Mouse (Mus musculus): ENCODE data around the gene Dlg2. TPM values are rescaled to one million over a fixed set of nuclear protein-coding genes. Genes with fewer than 3 reads are reported as not detected.

Dlg2 gene
- polyA plus RNA-seq, 1 experiment from 2014 or later: 7.2 TPM

DNA sequence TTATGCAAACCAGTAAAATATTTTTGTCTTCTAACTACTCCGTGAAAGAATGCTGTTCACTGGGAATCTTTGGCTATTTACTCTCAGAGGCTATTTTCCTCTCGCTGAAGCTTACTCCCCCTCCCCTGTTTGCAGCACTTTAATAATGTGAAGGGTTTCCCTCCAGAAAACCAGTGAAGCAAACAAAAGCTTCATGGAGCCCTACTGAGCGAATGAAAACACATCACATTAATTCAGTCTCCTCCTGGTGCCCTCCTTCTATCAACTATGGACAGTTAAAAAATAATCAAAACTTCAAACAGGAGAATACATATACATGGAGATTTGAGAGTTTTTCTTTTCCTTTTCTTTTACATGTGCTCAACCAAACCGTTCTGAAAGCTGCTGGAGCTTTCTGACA is 1330.2 kb downstream of the Dlg2 start:
- 38% methylated on average over 4 of the region's 4 CpGs for WGBS
- no peak for ATAC-seq (ENCODE audit: insufficient number of reproducible peaks, low FRiP score, low TSS enrichment, low read depth)
- Histone ChIP-seq H3K9me3 (replicated peaks) (no peaks in the 10 kb centered on the region), H3K27me3 (no peaks in the 10 kb centered on the region), H3K9ac (no peak overlapping the region), H3K4me2 (replicated peaks) (no peak overlapping the region), H3K4me1 (no peaks in the 10 kb centered on the region), H3K4me3 (replicated peaks) (no peak overlapping the region), H3K36me3 (no peaks in the 10 kb centered on the region), H3K27ac (replicated peaks) (no peak overlapping the region)

DNA sequence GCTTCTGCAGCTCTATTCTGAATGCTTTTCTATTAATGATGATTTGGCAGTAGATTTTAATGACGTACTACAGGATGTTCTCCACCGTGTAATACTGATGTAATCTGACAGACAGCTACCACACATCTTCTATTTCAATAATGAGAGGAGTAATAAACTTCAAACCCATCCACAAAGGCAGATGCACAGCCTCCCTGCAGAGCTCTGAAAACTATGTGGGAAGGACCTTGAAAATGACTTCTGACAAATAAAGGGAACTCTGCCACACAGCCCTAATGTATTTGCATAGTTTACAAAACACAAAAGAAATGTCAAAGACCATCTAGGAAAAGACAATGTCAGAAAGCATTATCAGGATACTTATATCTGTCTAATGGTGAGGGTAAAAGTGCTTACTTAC is 1334.3 kb downstream of the Dlg2 start:
- Histone ChIP-seq H3K4me1 (no peaks in the 10 kb centered on the region), H3K9ac (no peak overlapping the region), H3K9me3 (replicated peaks) (no peaks in the 10 kb centered on the region), H3K27me3 (no peaks in the 10 kb centered on the region), H3K4me3 (replicated peaks) (no peak overlapping the region), H3K36me3 (no peaks in the 10 kb centered on the region), H3K27ac (replicated peaks) (no peak overlapping the region), H3K4me2 (replicated peaks) (no peak overlapping the region)
- 55% methylated on average over 2 of the region's 2 CpGs for WGBS
- no peak for ATAC-seq (ENCODE audit: insufficient number of reproducible peaks, low FRiP score, low TSS enrichment, low read depth)

GRCm38 (mm10) chr7:91818004-91818403 is 1341.5 kb downstream of the Dlg2 start:
- 24% methylated on average over 1 of the region's 1 CpGs for WGBS
- Histone ChIP-seq H3K4me3 (replicated peaks) (no peak overlapping the region), H3K9ac (no peak overlapping the region)

GRCm38 (mm10) chr7:91832207-91832606 is 1355.7 kb downstream of the Dlg2 start:
- no peaks in the 10 kb centered on the region for H3K9me3 ChIP-seq (replicated peaks)
- no peak for ATAC-seq (ENCODE audit: insufficient number of reproducible peaks, low FRiP score, low TSS enrichment, low read depth)
- no peak overlapping the region for H3K4me3 ChIP-seq (replicated peaks)
- H3K27me3 ChIP-seq: no peaks in the 10 kb centered on the region
- no peaks in the 10 kb centered on the region for H3K36me3 ChIP-seq
- H3K4me1 ChIP-seq: no peaks in the 10 kb centered on the region
- WGBS: 63% methylated on average over 5 of the region's 5 CpGs
- H3K9ac ChIP-seq: no peak overlapping the region
- no peak overlapping the region for H3K27ac ChIP-seq (replicated peaks)
- H3K4me2 ChIP-seq (replicated peaks): no peak overlapping the region

More at GRCm38 (mm10) chr7:91818004-91818403, 1341.5 kb downstream of the Dlg2 start:
- Histone ChIP-seq H3K4me1 (no peaks in the 10 kb centered on the region), H3K9me3 (replicated peaks) (no peaks in the 10 kb centered on the region), H3K36me3 (no peaks in the 10 kb centered on the region), H3K27ac (replicated peaks) (no peak overlapping the region), H3K27me3 (no peaks in the 10 kb centered on the region), H3K4me2 (replicated peaks) (no peak overlapping the region)
- ATAC-seq (ENCODE audit: insufficient number of reproducible peaks, low FRiP score, low TSS enrichment, low read depth): no peak

DNA sequence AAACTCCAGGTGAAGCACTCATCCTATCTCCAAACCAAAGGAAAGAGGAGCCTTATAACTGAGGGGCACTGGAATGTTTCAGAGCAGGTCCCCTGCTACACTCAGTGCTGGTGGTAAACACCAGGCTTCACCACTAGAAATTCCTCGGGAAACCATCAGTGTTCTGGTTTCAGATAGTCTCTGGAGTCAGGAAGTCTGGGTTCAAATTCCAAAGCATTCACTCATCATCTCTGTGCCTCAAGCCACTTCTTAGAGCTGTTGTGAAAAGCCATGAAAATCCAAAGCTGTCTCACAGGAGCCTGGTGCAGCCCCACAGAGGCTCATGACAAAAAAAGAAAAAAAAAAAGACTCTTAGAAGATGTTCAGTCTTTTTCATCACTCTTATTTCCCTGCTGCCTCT is 1369.3 kb downstream of the Dlg2 start:
- Histone ChIP-seq H3K4me2 (replicated peaks) (no peak overlapping the region), H3K9me3 (replicated peaks) (no peaks in the 10 kb centered on the region), H3K27ac (replicated peaks) (no peak overlapping the region), H3K4me1 (no peaks in the 10 kb centered on the region), H3K36me3 (no peaks in the 10 kb centered on the region), H3K9ac (no peak overlapping the region), H3K27me3 (no peaks in the 10 kb centered on the region), H3K4me3 (replicated peaks) (no peak overlapping the region)
- ATAC-seq (ENCODE audit: insufficient number of reproducible peaks, low FRiP score, low TSS enrichment, low read depth): no peak
- WGBS: 14% methylated on average over 1 of the region's 1 CpGs

DNA sequence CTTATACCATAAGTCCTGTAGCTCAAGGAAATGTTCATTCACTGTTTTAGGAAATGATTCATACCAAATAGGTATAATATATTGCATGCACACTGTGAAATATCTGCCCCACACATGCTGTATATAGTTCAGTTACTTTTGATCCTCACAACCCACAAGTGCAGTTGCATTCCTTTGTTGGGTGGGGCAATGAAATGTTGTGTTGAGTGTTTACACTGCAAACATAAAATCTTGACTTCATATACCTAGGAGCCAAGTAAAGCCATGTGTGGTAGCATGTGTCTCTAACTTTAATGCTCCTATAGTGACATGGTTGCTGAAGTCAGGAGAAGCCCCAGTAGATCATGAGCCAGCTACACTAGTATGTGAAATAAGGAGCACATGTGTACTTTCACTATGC is 1372.9 kb downstream of the Dlg2 start:
- Histone ChIP-seq H3K9me3 (replicated peaks) (no peaks in the 10 kb centered on the region), H3K27ac (replicated peaks) (no peak overlapping the region), H3K4me1 (no peaks in the 10 kb centered on the region), H3K27me3 (no peaks in the 10 kb centered on the region), H3K36me3 (no peaks in the 10 kb centered on the region), H3K4me2 (replicated peaks) (no peak overlapping the region), H3K4me3 (replicated peaks) (no peak overlapping the region), H3K9ac (no peak overlapping the region)
- ATAC-seq (ENCODE audit: insufficient number of reproducible peaks, low FRiP score, low TSS enrichment, low read depth): no peak

DNA sequence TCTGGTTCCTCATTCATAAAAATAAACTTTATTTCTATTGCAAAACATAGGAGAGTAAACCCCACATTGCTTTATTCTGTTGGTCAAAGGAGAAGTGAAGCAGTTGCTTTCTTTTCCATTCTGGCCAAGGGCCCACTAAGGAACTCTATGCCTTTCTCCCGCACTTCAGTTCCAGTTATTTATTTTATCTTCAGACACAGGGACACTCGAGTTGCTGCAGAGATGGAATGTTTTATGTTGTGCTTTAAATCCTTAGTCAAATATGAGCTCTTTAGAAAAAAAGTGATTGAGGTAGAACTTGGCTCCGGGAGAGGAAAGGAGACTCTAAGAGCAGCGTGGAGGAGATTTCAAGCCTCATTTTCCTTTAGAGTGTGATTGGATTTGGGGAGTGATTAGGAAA is 1377.2 kb downstream of the Dlg2 start:
- no peak overlapping the region for H3K4me3 ChIP-seq (replicated peaks)
- H3K27ac ChIP-seq (replicated peaks): no peak overlapping the region
- no peak overlapping the region for H3K9ac ChIP-seq
- WGBS: 56% methylated on average over 4 of the region's 4 CpGs
- H3K36me3 ChIP-seq: no peaks in the 10 kb centered on the region
- H3K4me1 ChIP-seq: no peaks in the 10 kb centered on the region
- H3K9me3 ChIP-seq (replicated peaks): no peaks in the 10 kb centered on the region
- H3K27me3 ChIP-seq: no peaks in the 10 kb centered on the region
- ATAC-seq (ENCODE audit: insufficient number of reproducible peaks, low FRiP score, low TSS enrichment, low read depth): no peak
- no peak overlapping the region for H3K4me2 ChIP-seq (replicated peaks)

- no peaks in the 10 kb centered on the region for H3K27me3 ChIP-seq
- 76% methylated on average over 2 of the region's 2 CpGs for WGBS
Observed at GRCm38 (mm10) chr7:91856931-91857330, 1380.5 kb downstream of the Dlg2 start.

DNA sequence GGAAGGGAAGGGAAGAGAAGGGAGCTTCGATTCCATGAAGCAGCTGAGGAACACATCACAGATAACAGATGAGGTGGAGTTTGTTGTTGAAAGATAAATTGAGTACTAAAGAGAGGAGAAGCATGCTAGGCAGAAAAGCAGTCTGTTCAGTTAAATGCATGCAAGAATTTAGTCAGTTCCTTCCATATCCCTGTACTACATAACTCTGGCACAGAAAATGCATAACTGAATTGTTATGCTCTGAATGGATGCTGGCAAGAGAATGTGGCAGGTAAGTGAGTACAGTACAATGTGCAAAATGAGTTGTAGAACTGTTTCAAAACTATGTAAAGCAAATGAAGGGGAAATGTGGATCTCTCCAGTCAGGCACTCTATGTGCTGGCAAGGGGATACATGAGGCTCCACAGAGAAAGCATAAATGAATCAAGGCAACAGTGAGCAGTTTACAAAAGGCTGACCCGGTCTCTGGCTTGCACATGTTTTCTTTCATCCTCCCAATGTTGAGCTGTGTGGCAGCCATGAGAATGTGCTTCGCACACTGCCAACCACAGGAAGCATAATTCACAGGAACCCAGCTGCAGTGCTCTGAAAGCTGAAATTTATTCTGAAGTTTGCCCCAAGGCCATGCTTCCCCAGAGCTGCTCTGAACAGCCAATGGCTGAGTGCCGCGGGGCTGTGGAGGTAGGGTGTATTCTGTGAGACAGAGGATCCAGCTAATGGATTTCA is 1386.5 kb downstream of the Dlg2 start:
- 33% methylated on average over 5 of the region's 5 CpGs for WGBS
- ATAC-seq (ENCODE audit: insufficient number of reproducible peaks, low FRiP score, low TSS enrichment, low read depth): peak; percentile 72; the same call in 1 of the 2 replicates
- no peaks in the 10 kb centered on the region for H3K4me1 ChIP-seq
- H3K36me3 ChIP-seq: no peaks in the 10 kb centered on the region
- peak overlapping the region; percentile 58 for H3K27ac ChIP-seq (replicated peaks)
- no peaks in the 10 kb centered on the region for H3K9me3 ChIP-seq (replicated peaks)
- H3K27me3 ChIP-seq: no peaks in the 10 kb centered on the region
- H3K9ac ChIP-seq: no peak overlapping the region
- no peak overlapping the region for H3K4me2 ChIP-seq (replicated peaks)
- no peak overlapping the region for H3K4me3 ChIP-seq (replicated peaks)

More at GRCm38 (mm10) chr7:91856931-91857330, 1380.5 kb downstream of the Dlg2 start:
- no peaks in the 10 kb centered on the region for H3K36me3 ChIP-seq
- H3K4me1 ChIP-seq: no peaks in the 10 kb centered on the region
- no peak overlapping the region for H3K9ac ChIP-seq
- H3K4me3 ChIP-seq (replicated peaks): no peak overlapping the region
- no peak overlapping the region for H3K4me2 ChIP-seq (replicated peaks)
- H3K27ac ChIP-seq (replicated peaks): no peak overlapping the region
- no peak for ATAC-seq (ENCODE audit: insufficient number of reproducible peaks, low FRiP score, low TSS enrichment, low read depth)
- H3K9me3 ChIP-seq (replicated peaks): no peaks in the 10 kb centered on the region

DNA sequence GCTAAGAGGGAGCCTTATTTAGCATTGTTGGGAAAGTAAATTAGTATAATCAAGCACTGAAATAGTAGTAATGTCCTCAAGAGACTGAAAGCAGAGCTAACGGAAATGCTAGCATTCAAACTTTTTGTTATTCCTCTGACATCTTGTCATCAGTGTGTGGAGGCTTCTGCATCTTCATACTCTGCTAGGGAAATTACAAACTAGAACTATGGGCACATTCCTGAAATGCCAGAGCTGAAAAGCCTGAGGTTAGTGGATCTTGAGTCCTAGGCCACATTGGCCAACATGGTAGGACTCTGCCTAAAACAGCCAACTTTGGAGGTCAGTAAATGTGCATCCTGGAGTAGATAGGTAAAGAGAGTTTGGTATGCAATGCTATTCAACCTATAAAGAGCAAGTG is 1392.4 kb downstream of the Dlg2 start:
- WGBS: 39% methylated on average over 1 of the region's 1 CpGs
- no peaks in the 10 kb centered on the region for H3K36me3 ChIP-seq
- ATAC-seq (ENCODE audit: insufficient number of reproducible peaks, low FRiP score, low TSS enrichment, low read depth): no peak
- H3K27me3 ChIP-seq: no peaks in the 10 kb centered on the region
- H3K4me3 ChIP-seq (replicated peaks): no peak overlapping the region
- no peaks in the 10 kb centered on the region for H3K4me1 ChIP-seq
- no peak overlapping the region for H3K27ac ChIP-seq (replicated peaks)
- no peak overlapping the region for H3K4me2 ChIP-seq (replicated peaks)
- H3K9me3 ChIP-seq (replicated peaks): no peaks in the 10 kb centered on the region
- no peak overlapping the region for H3K9ac ChIP-seq

GRCm38 (mm10) chr7:91876831-91877230 is 1400.4 kb downstream of the Dlg2 start:
- H3K9ac ChIP-seq: no peak overlapping the region
- H3K27me3 ChIP-seq: no peaks in the 10 kb centered on the region
- 63% methylated on average over 1 of the region's 1 CpGs for WGBS
- H3K9me3 ChIP-seq (replicated peaks): no peaks in the 10 kb centered on the region
- no peak overlapping the region for H3K4me3 ChIP-seq (replicated peaks)
- H3K27ac ChIP-seq (replicated peaks): no peak overlapping the region
- no peak for ATAC-seq (ENCODE audit: insufficient number of reproducible peaks, low FRiP score, low TSS enrichment, low read depth)
- H3K36me3 ChIP-seq: no peaks in the 10 kb centered on the region
- H3K4me2 ChIP-seq (replicated peaks): no peak overlapping the region
- no peaks in the 10 kb centered on the region for H3K4me1 ChIP-seq

GRCm38 (mm10) chr7:91877804-91878203 is 1401.3 kb downstream of the Dlg2 start:
- no peak overlapping the region for H3K9ac ChIP-seq
- 69% methylated on average over 2 of the region's 2 CpGs for WGBS
- H3K36me3 ChIP-seq: no peaks in the 10 kb centered on the region

More at GRCm38 (mm10) chr7:91877804-91878203, 1401.3 kb downstream of the Dlg2 start:
- H3K9me3 ChIP-seq (replicated peaks): no peaks in the 10 kb centered on the region
- no peak overlapping the region for H3K4me2 ChIP-seq (replicated peaks)
- no peak overlapping the region for H3K4me3 ChIP-seq (replicated peaks)
- no peaks in the 10 kb centered on the region for H3K27me3 ChIP-seq
- H3K27ac ChIP-seq (replicated peaks): no peak overlapping the region
- ATAC-seq (ENCODE audit: insufficient number of reproducible peaks, low FRiP score, low TSS enrichment, low read depth): no peak
- no peaks in the 10 kb centered on the region for H3K4me1 ChIP-seq
